In the genomic region with DNA sequence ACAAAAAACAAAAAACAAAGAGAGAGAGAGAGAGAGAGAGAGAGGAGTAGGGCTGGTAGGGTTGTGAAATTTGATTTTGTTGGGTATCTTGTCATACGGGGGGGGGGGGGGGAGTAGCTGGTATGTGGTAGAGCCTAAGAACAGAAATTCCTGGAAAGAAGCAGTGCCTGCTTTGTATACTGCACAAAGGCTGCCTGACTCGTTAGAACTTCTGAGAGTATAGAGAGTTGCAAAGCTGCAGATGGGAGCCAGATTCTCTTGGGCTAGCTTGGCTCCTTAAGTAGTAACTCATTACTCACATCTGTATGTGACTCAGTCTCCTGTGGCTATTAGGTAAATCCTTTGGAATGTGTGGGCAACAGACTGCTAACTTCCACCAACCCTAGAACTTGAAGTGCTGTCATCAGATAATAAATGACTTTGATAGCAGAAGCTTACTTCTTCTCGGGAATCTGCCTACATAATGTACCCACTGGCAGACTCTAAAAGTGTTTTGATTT, we compare ENCODE assay signal across 8 mouse cellular contexts. TPM values are rescaled to one million over a fixed set of nuclear protein-coding genes. Genes with fewer than 3 reads are reported as not detected.
DNase-seq lines count a peak whose midpoint lies in the region; ATAC-seq lines count a peak whose summit lies in the region.

A gene (minus strand): TSS at position 51 of the 500 bp plus-strand sequence.

- no peak for ATAC-seq in lung, embryonic 15.5 days (ENCODE audit: borderline replicate concordance, extremely low read depth, low FRiP score, low TSS enrichment)
- no peak for ATAC-seq in common myeloid progenitor, adult 5-6 weeks (replicated peaks; ENCODE audit: low read depth, poor library complexity, severe bottlenecking)
- ATAC-seq in midbrain, embryonic 11.5 days (ENCODE audit: low FRiP score): no peak

- H3K4me2 ChIP-seq in lung, embryonic 15.5 days: no peak within 1 kb of the TSS
- H3K4me2 ChIP-seq in midbrain, embryonic 11.5 days: no peak within 1 kb of the TSS

- no peak for DNase-seq in lung, postnatal 10 days
- no peak for DNase-seq in gastrocnemius, postnatal 4 days (ENCODE audit: low spot score in 2 of 2)
- no peak for DNase-seq in large intestine, adult 2 months (ENCODE audit: low read depth, low spot score)
- DNase-seq in midbrain, embryonic 11.5 days (ENCODE audit: low spot score, missing footprints): no peak
- DNase-seq in natural killer cell, adult 2 months (ENCODE audit: low spot score in 2 of 2): no peak
- DNase-seq in cerebellum, postnatal 10 days: no peak

- no peaks in the 10 kb centered on the region for H3K9me3 ChIP-seq in lung, embryonic 15.5 days
- H3K9me3 ChIP-seq in midbrain, embryonic 11.5 days (ENCODE audit: control insufficient read depth, low read length): no peaks in the 10 kb centered on the region

- no peaks in the 10 kb centered on the region for H3K36me3 ChIP-seq in lung, embryonic 15.5 days
- no peaks in the 10 kb centered on the region for H3K36me3 ChIP-seq in midbrain, embryonic 11.5 days (ENCODE audit: control insufficient read depth, insufficient read depth, low read length)

- no peak within 1 kb of the TSS for H3K27ac ChIP-seq in lung, embryonic 15.5 days
- no peak within 1 kb of the TSS for H3K27ac ChIP-seq in midbrain, embryonic 11.5 days (ENCODE audit: low read depth, low read length)

- H3K27me3 ChIP-seq in lung, embryonic 15.5 days: peaks cover 3% of the 10 kb centered on the region; the same call in 1 of the 2 replicates
- no peaks in the 10 kb centered on the region for H3K27me3 ChIP-seq in midbrain, embryonic 11.5 days (ENCODE audit: control insufficient read depth, insufficient read depth, low read length)

- WGBS in lung, embryonic 15.5 days: 18% methylated on average over 3 of the region's 3 CpGs
- 34% methylated on average over 3 of the region's 3 CpGs for WGBS in large intestine, adult 2 months
- 64% methylated on average over 3 of the region's 3 CpGs for WGBS in midbrain, embryonic 11.5 days

- H3K4me3 ChIP-seq in lung, embryonic 15.5 days: no peak within 1 kb of the TSS
- H3K4me3 ChIP-seq in midbrain, embryonic 11.5 days (ENCODE audit: low read depth, low read length): no peak within 1 kb of the TSS

- H3K4me1 ChIP-seq in lung, embryonic 15.5 days: no peaks in the 10 kb centered on the region
- no peaks in the 10 kb centered on the region for H3K4me1 ChIP-seq in midbrain, embryonic 11.5 days (ENCODE audit: control insufficient read depth, insufficient read depth, low read length)

- H3K9ac ChIP-seq in lung, embryonic 15.5 days: no peak within 1 kb of the TSS
- H3K9ac ChIP-seq in midbrain, embryonic 11.5 days (ENCODE audit: low read length): no peak within 1 kb of the TSS

RNA-seq across cellular contexts. Expression of the gene that starts here (rescaled TPM):
- polyA plus RNA-seq in lung, embryonic 15.5 days (2015; fragmentation: Nextera tagmentation; extraction: Ambion mirVana): 37.2 and 41.7 TPM in 2 replicates
- 21.4 and 30.8 TPM in 2 replicates for total RNA-seq in common myeloid progenitor, adult 5-6 weeks (2017)
- total RNA-seq in gastrocnemius, postnatal 4 days (2021): 10 to 100 TPM; 36.9 to 46.9 TPM
- 57.1 and 86.6 TPM in 2 replicates for polyA plus RNA-seq in large intestine, adult 2 months (2012; rRNA removed)
- polyA plus RNA-seq in midbrain, embryonic 11.5 days (2014; fragmentation: Nextera tagmentation; extraction: Ambion mirVana): 28.9 and 29.4 TPM in 2 replicates
